Mouse (Mus musculus): Measurements from ENCODE around the gene Trpc5.

Gene Trpc5

DNA sequence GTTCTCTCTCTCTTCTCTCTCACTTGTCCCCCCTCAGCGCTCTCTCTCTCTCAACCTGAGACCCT is at the start of gene Trpc5:
Gene Trpc5, minus strand, starts transcription at position 39 of the 65 bp plus-strand sequence.
- no peak for DNase-seq (ENCODE audit: low spot score in 2 of 2)

DNA sequence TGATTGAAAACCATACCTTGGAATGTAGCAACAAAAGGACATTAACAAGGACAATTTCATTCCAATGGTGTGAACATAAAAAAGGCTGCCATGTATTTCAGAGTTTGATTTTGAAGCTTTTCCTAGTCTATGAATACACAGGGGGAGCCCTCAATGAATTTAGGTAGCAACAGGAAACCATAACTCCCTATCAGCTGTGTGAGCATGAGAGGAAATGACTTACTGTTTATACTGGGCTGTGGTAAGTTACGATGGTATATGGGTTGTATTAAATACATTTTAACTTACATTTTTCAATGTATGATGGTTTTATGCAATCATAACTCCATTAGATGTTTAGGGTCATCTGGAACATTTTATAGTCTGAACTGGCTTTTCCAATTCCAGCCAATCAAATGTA is 28.4 kb upstream of the Trpc5 start:
- DNase-seq (ENCODE audit: low spot score in 2 of 2): no peak

DNA sequence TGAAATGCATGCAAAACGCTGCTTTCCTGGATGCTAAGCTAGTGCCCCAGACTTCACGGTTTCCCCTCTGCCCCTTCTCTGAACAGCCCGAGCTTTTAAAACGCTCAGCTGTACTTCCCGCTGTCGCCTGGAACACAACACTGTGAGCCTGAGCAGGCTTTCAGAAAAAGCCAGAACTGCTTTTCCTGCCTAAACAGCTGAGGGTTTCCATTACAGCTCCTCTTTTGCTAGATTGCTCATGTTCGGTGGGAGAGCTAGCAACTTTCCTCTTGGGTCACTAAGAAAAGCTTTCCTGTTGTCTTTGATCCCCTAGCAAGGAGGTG is 1.8 kb upstream of the Trpc5 start:
- DNase-seq (ENCODE audit: low spot score in 2 of 2): no peak

- DNase-seq (ENCODE audit: low spot score in 2 of 2): no peak
Measured at GRCm38 (mm10) chrX:144689119-144689858, 1.3 kb upstream of the Trpc5 start.

DNA sequence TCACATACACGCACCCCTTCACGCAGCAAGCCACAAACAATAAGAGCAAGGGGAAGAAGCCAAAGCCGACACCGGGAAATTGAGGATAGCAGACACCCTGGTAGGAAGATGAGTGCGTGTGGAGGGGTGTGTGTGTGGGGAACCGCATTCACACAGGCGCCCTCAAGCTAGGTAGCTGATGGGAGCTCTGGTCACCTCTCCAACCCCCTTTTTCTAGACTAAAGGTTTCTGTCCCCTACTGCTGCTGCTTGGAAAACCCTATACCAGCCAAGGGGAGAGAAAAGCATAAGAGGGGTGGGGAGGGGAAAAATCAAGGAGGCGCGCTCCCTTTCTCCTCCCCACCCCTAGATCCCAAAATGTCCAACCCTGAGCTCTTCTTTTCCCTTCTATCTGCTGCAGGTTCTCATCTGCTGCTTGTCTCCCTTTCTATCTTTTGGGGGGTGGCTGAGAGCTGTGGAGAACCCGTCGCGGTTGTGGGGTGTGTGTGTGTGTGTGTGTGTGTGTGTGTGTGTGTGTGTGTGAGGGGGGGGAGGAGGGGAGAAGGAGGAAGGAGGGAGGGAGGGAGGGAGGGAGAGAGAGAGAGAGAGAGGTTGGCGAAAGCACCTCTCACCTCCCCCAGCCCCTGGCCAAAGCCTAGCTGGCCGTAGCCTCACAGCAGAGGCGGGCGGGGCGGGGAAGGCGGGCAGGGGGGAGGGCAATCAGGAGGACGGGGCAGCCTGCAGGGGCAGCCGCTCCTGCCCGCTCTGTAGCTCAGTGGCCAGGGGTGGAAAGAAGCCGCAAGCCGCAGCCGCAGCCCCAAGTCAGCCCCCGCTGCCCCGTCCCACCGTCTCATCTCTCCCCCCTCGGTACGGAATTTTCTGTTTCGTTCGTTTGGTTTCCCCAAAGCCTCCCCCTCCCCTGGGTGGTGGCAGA is 483 bp upstream of the Trpc5 start, which contains the start of gene Rtl4:
Gene Rtl4, plus strand, starts transcription at position 701 of the 912 bp plus-strand sequence.
- no peak for DNase-seq (ENCODE audit: low spot score in 2 of 2)

GRCm38 (mm10) chrX:144687742-144688141 is 238 bp downstream of the Trpc5 start:
- no peak for DNase-seq (ENCODE audit: low spot score in 2 of 2)

DNA sequence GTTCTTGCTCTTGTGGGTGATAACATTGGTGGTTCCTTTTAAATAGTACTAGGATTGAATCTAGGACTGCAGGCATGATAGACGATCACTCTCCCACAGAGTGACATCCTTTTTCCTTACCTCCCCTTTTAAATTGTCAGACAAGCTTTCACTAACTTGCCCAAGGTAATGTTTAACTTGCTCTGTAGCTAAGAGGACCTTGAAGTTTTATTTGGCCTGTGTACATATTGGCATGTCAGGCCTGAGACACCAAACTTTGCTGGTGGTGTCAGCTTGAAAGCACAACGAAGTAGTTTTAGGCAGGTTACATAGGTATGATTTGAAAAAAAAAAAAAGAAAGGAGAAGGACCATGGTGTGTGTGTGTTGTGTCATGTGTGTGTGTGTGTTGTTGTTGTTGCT is 35.8 kb downstream of the Trpc5 start:
- DNase-seq (ENCODE audit: low spot score in 2 of 2): no peak

GRCm38 (mm10) chrX:144645394-144645793 is 42.6 kb downstream of the Trpc5 start:
- DNase-seq (ENCODE audit: low spot score in 2 of 2): no peak

- DNase-seq (ENCODE audit: low spot score in 2 of 2): no peak
Measured at GRCm38 (mm10) chrX:144644756-144645155, 43.2 kb downstream of the Trpc5 start.

DNA sequence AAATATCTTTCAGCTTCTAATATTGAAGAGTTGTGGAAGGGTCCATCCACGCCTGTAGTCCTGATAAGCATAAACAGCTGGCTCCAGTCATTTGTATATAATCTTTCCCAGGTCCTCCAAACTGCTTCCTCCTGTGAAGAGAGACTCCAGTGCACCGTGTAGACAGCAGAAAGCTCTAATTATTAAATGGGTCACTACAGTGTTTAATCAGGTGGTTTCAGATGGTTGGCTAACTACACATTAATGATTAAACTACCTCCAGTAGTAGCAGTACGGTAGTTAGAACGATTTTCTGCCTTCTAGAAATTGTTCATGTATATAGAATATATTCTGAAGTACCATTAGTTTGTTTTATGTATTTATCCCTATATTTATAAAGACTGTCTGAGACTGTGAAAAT is 75.2 kb downstream of the Trpc5 start:
- no peak for DNase-seq (ENCODE audit: low spot score in 2 of 2)

- no peak for DNase-seq (ENCODE audit: low spot score in 2 of 2)
Measured at GRCm38 (mm10) chrX:144536431-144536830, 151.5 kb downstream of the Trpc5 start.

DNA sequence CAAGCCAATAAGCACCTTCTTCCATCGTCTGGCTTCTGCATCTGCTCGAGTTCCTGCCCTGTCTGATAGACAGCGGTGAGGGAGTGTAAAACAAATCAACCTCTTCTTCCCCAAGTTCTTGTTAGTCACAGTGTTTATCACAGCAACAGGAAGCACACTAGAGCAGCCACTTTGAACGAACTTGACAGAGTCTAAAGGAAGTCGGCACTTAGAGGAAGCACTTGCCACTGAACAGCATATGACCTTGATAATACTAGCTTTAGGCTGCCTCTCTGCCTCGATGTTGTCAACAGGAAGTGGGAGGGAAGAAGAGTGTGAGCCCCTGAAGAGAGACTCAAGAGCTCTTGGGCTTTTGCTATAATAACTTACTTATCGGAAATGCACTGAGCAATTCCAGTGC is 161.9 kb downstream of the Trpc5 start:
- DNase-seq (ENCODE audit: low spot score in 2 of 2): no peak

- no peak for DNase-seq (ENCODE audit: low spot score in 2 of 2)
Measured at GRCm38 (mm10) chrX:144523239-144523638, 164.7 kb downstream of the Trpc5 start.

GRCm38 (mm10) chrX:144491394-144491793 is 196.6 kb downstream of the Trpc5 start:
- DNase-seq (ENCODE audit: low spot score in 2 of 2): no peak

DNA sequence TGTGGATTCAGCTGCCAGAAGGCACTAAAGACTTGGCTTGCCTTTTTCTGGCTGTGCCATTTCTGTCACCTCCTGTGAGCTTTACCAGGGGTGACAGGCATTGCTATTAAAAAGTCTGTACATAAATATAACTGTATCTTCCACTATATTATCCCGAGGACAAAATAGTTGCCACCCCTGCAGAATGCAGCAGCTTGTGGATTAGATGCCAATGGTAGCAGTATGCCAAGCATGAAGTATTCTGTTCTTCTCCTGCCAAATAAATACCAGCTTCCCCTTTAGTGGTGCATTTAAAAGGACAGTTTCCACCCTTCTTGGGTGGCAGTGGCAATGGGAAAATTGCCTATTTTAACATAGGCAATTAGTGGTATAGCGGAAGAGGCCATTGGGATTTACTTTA is 223.6 kb downstream of the Trpc5 start:
- no peak for DNase-seq (ENCODE audit: low spot score in 2 of 2)

GRCm38 (mm10) chrX:144456281-144456680 is 231.7 kb downstream of the Trpc5 start, which contains the start of gene Trpc5os:
TSS of gene Trpc5os (plus strand) at chrX:144456581.
- no peak for DNase-seq (ENCODE audit: low spot score in 2 of 2)

DNA sequence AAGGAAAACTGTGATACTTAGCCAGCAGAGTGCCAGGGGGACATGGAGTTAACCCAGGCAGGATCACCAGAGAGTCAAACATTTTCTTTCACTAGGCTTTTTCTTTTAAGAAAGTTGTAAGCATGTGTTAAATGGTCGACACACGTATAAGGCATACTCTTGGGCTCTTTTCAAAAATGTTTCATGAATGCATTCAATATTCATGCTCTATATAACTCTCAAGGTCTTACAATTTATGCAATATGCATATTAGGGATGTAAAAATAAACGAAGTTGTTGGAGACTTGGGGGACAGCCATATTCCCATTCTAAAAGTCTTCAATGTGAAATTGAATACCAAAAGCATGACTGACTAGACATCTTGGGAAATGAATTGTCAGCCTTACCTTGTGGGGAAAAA is 264.1 kb downstream of the Trpc5 start:
- no peak for DNase-seq (ENCODE audit: low spot score in 2 of 2)

DNA sequence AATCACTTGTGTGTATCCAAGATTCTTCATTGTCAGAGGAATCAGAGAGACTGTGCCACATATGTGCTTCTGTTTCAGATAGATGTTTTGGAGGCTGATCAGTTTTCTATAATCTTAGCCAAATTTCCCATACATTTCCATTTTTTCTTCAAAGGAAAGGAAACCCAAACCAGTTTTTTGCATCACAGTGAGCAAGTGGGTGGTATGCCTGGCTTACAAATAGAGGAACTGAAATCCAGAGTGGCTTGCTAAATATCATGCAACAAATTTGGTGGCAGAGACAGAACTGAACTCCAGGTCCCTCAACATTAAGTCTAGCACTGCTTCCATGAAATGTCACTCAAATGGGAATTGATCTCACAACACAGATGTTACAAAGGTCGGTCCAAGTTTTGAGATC is 266.9 kb downstream of the Trpc5 start:
- DNase-seq (ENCODE audit: low spot score in 2 of 2): no peak

DNA sequence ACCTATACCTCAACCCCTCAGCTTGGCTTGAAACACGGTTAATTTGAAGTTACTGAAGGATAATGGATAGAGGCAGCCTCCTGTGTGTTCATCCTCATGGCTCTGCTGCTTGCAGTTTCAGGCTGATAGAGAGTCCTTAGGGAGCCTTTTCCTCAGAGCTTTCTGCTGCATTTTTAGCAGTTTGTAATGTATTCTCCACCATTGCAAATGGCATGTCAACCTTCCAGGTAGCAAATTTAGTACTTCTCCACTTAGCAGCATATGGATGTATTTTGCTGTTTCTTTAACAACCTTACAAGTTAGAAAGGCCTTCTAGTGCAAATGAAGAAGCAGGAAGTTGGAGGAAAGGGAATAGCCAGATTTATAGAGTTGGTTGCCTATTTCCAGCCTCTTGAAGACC is 267.7 kb downstream of the Trpc5 start:
- DNase-seq (ENCODE audit: low spot score in 2 of 2): no peak

- no peak for DNase-seq (ENCODE audit: low spot score in 2 of 2)
Measured at GRCm38 (mm10) chrX:144408036-144408435, 279.9 kb downstream of the Trpc5 start.

DNA sequence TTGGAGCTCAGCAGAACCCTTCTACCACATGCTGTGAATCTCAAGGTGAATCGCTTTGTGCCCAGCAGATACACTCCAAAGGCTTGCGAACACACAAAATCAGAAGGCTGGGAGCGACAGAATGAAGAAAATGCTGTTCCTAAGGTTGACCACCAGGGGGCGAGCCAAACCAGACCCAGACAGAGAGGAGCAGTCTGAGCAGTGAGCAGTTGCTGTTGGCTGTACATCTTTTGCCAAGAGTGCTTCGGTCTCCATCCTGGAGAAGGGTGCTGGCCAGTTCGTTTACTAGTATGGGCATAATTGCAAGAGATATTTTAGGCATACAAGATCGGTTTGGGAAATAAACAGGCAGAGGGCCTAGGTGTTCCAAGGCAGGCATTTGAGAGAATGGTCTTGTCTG is 284.5 kb downstream of the Trpc5 start:
- DNase-seq (ENCODE audit: low spot score in 2 of 2): peak; percentile 9 to 21

DNA sequence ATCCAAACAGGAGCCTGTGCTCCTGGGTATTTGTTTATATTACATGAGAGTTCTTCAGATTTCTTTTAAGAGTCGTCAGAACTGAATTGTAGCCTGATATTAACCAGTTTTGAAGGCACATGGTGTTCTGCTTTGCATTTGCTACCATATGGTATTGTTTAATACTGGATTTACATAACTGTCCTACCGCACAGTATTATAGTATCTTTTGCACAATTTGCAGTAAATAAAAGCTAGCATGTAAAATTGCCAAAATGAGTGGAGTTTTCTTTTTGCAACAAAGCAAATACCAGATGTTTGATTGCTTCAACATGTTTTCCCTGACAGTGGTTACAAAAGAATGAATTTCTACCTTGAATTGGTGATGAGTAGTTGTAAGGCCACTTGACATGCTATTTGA is 313.8 kb downstream of the Trpc5 start:
- no peak for DNase-seq (ENCODE audit: low spot score in 2 of 2)

DNA sequence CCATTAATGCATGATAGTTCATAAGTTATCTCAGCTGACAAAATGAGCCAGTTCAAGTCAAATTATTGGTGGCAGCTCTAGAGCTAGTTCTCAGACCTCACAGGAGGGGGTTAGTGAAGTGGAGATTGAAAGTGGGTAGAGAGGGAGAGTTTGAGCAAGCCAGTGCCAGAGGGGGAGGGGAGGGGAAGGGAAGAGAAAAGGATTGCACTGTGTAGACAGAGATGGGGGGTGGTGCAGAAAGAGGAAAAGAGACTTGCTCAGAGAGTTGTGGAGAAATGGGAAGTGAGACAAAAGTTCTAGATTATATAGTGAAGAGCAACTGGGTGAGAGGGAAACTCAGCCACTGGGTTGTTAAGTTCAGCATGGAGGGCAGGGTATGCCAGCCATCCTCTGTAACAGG is 349.6 kb downstream of the Trpc5 start:
- DNase-seq (ENCODE audit: low spot score in 2 of 2): no peak

- no peak for DNase-seq (ENCODE audit: low spot score in 2 of 2)
Measured at GRCm38 (mm10) chrX:144337938-144338337, 350.0 kb downstream of the Trpc5 start.
